Mouse (Mus musculus): ENCODE data around the gene Tfe3.
A peak's percentile ranks its signal among the peaks of the same experiment; 100 is the strongest.
"Not testable (repeated sequence)": the region's sequence is repeated elsewhere in the genome, so short reads cannot be mapped to it uniquely, and the experiment has no call there.

The Tfe3 gene

GRCm38 (mm10) chrX:7753627-7754026 is 8.7 kb upstream of the Tfe3 start:
- peak in 1 of 2 experiments; percentile 42 for DNase-seq

- peak in 1 of 2 experiments; percentile 16 for DNase-seq
These were observed 499 bp downstream of the Tfe3 start for GRCm38 (mm10) chrX:7762921-7763197.

- DNase-seq = no peak
These were observed 1.5 kb downstream of the Tfe3 start for GRCm38 (mm10) chrX:7763631-7764393.

GRCm38 (mm10) chrX:7764657-7765280 is 2.4 kb downstream of the Tfe3 start:
- DNase-seq = no peak

GRCm38 (mm10) chrX:7765281-7765670 is 2.9 kb downstream of the Tfe3 start:
- DNase-seq = no peak

- no peak for DNase-seq
These were observed 3.4 kb downstream of the Tfe3 start for GRCm38 (mm10) chrX:7765764-7766163.

GRCm38 (mm10) chrX:7769302-7770017 is 7.1 kb downstream of the Tfe3 start:
- DNase-seq = no peak

- DNase-seq = peak; percentile 33 to 34
These were observed 10.4 kb downstream of the Tfe3 start for GRCm38 (mm10) chrX:7772766-7773165.

- DNase-seq = no peak
These were observed 13.3 kb downstream of the Tfe3 start for GRCm38 (mm10) chrX:7775501-7776205.

- DNase-seq = peak; percentile 64 to 75
These were observed 14.1 kb downstream of the Tfe3 start for GRCm38 (mm10) chrX:7776329-7777082.

GRCm38 (mm10) chrX:7778450-7779244 is 16.3 kb downstream of the Tfe3 start:
- no peak for DNase-seq

- no peak for DNase-seq
These were observed 16.9 kb downstream of the Tfe3 start for GRCm38 (mm10) chrX:7779294-7779693.

GRCm38 (mm10) chrX:7782603-7783092 is 20.3 kb downstream of the Tfe3 start:
- DNase-seq = no peak

- peak; percentile 62 to 74 for DNase-seq
These were observed 27.3 kb downstream of the Tfe3 start, which contains the start of gene Gripap1 for GRCm38 (mm10) chrX:7789542-7790136. TSS of gene Gripap1 (plus strand) at chrX:7789765.

GRCm38 (mm10) chrX:7790309-7790708 is 27.9 kb downstream of the Tfe3 start:
- no peak for DNase-seq

- DNase-seq = peak in 1 of 2 experiments; percentile 12
These were observed 31.0 kb downstream of the Tfe3 start for GRCm38 (mm10) chrX:7793361-7793760.

- DNase-seq = no peak
These were observed 32.7 kb downstream of the Tfe3 start for GRCm38 (mm10) chrX:7795016-7795415.

- no peak for DNase-seq
These were observed 35.0 kb downstream of the Tfe3 start for GRCm38 (mm10) chrX:7797327-7797726.

GRCm38 (mm10) chrX:7802157-7802556 is 39.8 kb downstream of the Tfe3 start:
- not testable (repeated sequence) for DNase-seq

GRCm38 (mm10) chrX:7815016-7815415 is 52.7 kb downstream of the Tfe3 start:
- DNase-seq = peak in 1 of 2 experiments; percentile 17

Measured in cerebellum, postnatal 36 days (tissue).